In the genomic region with DNA sequence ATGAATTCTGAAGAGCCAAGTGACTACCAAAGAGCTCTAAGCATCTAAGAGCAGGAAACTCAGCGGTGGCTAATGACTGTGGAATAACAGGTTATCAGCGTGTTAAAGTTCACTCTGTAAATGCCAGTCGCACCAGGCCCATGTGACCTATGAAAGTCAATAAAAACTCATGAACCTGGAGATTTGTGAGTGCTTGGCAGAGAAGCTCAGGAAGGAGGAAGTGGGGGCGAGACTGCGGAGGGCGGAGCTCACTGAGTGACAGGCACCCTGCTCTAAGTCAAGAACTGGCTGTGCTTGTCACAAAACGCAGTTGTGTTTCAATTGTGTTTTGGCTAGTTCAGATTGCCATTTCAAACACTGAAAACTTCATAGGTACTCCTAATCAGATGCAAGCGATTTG, we compare ENCODE assay signal across 8 mouse cellular contexts.
DNase-seq lines count a peak whose midpoint lies in the region; ATAC-seq and TF ChIP-seq lines count a peak whose summit lies in the region.

No protein-coding gene starts in this region.

- no peak for TF ChIP-seq CTCF in cerebellum, adult 2 months (IDR thresholded peaks at IDR 0.05; ENCODE audit: borderline replicate concordance, insufficient read depth, low read depth, low read length)

- peak; percentile 44 for DNase-seq in adrenal gland, adult 2 months
- DNase-seq in adrenal gland, adult 18-20 months (ENCODE audit: low spot score in 2 of 2), result no peak
- peak; percentile 56 to 66 for DNase-seq in kidney, postnatal 4 days
- DNase-seq in natural killer cell, adult 2 months (ENCODE audit: low spot score in 2 of 2), result peak; percentile 39 to 43
- no peak for DNase-seq in cerebellum, adult 2 months
- no peak for DNase-seq in embryo, embryonic 10 days (ENCODE audit: low spot score)
- no peak for DNase-seq in ovary, adult 18-20 months (ENCODE audit: low spot score)

- peak; percentile 83 for ATAC-seq in activated CD4-positive, CD25-positive, alpha-beta regulatory T cell, adult 4 months

- H3K4me1 ChIP-seq in cerebellum, adult 2 months (ENCODE audit: control insufficient read depth, insufficient read depth, low read length), result 0 out of 2 replicates have a peak, but pooled peaks cover 3% of the 10 kb centered on the region

- H3K4me3 ChIP-seq in cerebellum, adult 2 months (replicated peaks; ENCODE audit: insufficient read depth, low read depth, low read length), result no peak overlapping the region

- no peak for TF ChIP-seq POLR2A in cerebellum, adult 2 months (IDR thresholded peaks at IDR 0.05; ENCODE audit: borderline replicate concordance, insufficient read depth, low read length)

- no peak overlapping the region for H3K27ac ChIP-seq in cerebellum, adult 2 months (ENCODE audit: insufficient read depth, low read length)

- 82% methylated on average over 8 of the region's 8 CpGs for WGBS in cerebellum, adult 2 months

- no peaks in the 10 kb centered on the region for H3K27me3 ChIP-seq in cerebellum, adult 2 months (ENCODE audit: control insufficient read depth, insufficient read depth, low read length)

Comparison
In these comparisons a context has a peak if more than half of its experiments do, and no peak if none do; other contexts are left out.
1. DNase-seq: peak in adrenal gland, adult 2 months (single experiment), kidney, postnatal 4 days (2 of 2) and natural killer cell, adult 2 months (2 of 2); none in adrenal gland, adult 18-20 months (0 of 2), cerebellum, adult 2 months (0 of 2), embryo, embryonic 10 days (single experiment) and ovary, adult 18-20 months (single experiment).